Mouse (Mus musculus): ENCODE data around the gene Hcn2. TPM values are rescaled to one million over a fixed set of nuclear protein-coding genes. Genes with fewer than 3 reads are reported as not detected.
"Not testable (repeated sequence)": the region's sequence is repeated elsewhere in the genome, so short reads cannot be mapped to it uniquely, and the experiment has no call there.

Gene Hcn2
- polyA plus RNA-seq, 2 experiments from 2014 or later, result not detected

- peak; percentile 99 for ATAC-seq
These were observed 29.7 kb downstream of the Hcn2 start, which contains the start of gene Polrmt for GRCm38 (mm10) chr10:79745898-79746773. Gene Polrmt (minus strand): TSS chr10:79746581.

GRCm38 (mm10) chr10:79746774-79747151, 30.3 kb downstream of the Hcn2 start:
- no peak for ATAC-seq

- no peak for ATAC-seq
These were observed 32.1 kb downstream of the Hcn2 start for GRCm38 (mm10) chr10:79748496-79748895.

GRCm38 (mm10) chr10:79754856-79755516, 38.6 kb downstream of the Hcn2 start, which contains the start of gene Fgf22:
Gene Fgf22 (plus strand): TSS chr10:79755076.
- no peak for ATAC-seq

GRCm38 (mm10) chr10:79755854-79756253, 39.4 kb downstream of the Hcn2 start:
- ATAC-seq, result no peak

DNA sequence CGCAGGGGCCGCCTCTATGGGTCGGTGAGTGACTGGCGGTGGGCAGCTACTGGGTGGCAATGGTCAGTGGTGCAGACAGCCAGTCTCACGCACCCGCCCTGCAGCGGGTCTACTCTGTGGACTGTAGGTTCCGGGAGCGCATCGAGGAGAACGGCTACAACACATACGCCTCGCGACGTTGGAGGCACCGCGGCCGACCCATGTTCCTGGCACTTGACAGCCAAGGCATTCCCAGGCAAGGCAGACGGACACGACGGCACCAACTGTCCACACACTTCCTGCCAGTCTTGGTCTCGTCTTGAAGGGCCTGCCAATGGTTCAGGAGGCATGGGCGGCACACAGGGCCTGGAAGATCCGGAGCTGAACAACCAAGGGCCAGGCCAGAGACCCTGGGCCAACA, 40.2 kb downstream of the Hcn2 start:
- ATAC-seq, result no peak

GRCm38 (mm10) chr10:79759675-79760074, 43.2 kb downstream of the Hcn2 start:
- not testable (repeated sequence) for ATAC-seq

GRCm38 (mm10) chr10:79760603-79761143, 44.2 kb downstream of the Hcn2 start:
- ATAC-seq, result no peak

DNA sequence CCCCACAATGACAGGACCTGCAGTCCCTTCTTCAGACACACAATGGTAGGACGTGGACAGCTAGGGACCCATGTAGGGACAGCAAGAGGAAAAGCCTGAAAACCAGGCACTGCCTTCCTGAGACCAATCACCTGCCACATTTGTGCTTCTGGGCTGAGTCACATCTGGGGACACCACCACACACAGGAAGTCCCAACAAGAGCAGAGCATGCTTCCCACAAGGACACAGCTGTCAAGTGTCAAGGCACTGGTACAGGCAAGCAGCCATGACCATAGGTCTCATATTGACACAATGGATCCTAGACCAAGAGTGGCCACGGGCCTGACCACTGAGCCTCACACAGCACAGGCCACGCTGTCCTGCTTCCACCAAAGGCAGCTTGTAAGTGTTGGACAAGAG, 46.4 kb downstream of the Hcn2 start:
- no peak for ATAC-seq

- ATAC-seq, result no peak
These were observed 47.8 kb downstream of the Hcn2 start for GRCm38 (mm10) chr10:79764234-79764633.

DNA sequence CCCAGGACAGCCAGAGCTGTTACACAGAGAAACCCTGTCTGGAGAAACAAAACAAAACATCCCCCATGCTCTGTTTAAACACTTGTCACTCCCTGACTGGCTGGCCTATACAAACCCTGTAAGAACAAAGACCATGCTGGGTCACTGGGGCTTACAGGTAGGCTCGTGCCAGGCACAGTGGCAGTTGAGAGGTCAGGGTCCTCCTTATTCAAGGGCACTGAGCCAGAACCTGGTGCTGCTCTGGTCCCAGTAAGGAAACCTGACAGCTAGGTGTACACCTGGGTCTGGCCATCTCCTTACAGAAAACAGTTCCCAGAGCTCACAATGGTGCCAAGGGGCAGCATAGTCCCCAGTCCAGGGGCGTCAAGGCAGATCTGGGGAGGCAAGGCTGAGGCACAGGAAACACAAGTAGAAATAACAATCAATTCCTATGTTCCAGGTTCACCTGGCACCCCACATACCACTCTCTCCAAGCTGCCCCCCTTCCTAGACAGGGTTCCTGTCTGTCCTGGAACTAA, 48.9 kb downstream of the Hcn2 start:
- ATAC-seq, result no peak

- ATAC-seq, result no peak
These were observed 49.6 kb downstream of the Hcn2 start for GRCm38 (mm10) chr10:79766001-79766507.

- ATAC-seq, result peak; percentile 92
These were observed 50.3 kb downstream of the Hcn2 start, which contains the start of gene Rnf126 for GRCm38 (mm10) chr10:79766508-79767325. Gene Rnf126 (minus strand): TSS chr10:79766952.

GRCm38 (mm10) chr10:79767372-79768244, 51.2 kb downstream of the Hcn2 start:
- ATAC-seq, result no peak

DNA sequence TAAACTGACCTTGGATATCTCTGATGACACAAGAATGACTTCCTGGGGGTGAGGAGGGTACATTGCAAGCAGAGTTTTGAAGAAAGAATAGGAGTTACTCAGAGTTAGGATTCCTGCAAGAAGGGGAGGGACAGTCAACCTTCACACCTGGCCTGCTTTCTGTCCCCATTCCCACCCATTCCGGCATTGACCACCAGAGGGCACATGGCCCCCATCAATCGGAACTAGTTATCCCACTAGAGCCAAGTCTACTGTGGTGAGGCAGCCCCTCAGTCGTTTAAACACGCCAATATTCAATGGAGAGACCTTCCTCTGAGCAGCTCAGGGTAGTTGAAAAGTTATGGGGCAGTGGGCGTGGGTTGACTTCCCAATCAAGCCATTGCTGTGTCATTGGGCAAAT, 52.0 kb downstream of the Hcn2 start:
- no peak for ATAC-seq

DNA sequence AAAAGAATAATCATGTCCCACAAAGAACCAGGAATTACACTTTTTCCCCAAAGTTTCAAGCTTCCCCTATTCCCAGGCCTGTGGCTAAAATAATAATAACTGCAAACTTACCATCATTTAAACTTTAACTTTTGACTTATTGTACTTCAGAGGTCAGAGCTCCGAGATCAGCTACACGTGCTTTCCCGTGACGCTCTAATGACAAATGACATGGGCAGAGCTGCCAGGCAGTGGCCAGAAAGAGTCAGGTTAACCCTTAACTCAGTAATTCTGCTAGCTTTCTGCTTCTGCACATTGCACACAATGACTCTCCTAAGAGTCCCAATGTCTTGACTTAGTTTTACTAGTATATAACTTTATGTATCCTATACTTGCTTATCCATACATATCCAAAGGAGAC, 52.9 kb downstream of the Hcn2 start:
- ATAC-seq, result no peak

GRCm38 (mm10) chr10:79772320-79772719, 55.9 kb downstream of the Hcn2 start:
- ATAC-seq, result no peak

DNA sequence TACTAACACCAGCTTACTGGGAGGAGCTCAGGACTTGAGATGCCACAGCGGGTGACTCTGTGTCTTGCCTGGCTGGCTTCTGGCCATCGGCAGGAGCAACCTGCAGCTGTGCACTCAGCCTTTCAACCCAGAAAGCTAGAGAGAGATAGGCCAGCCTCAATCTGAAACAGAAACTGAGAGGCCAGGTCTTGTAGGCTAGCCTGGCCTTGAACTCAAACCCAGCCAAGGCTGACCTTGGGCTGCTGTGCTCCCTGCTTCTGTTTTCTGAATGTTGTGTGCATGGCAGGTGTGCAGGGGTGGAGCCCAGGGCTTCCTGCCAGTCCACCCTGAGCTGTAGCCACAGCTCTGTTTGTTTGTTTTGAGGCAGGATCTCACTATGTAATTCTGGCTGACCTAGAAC, 56.8 kb downstream of the Hcn2 start:
- no peak for ATAC-seq

GRCm38 (mm10) chr10:79774486-79775279, 58.2 kb downstream of the Hcn2 start:
- ATAC-seq, result no peak

GRCm38 (mm10) chr10:79777103-79777531, 60.7 kb downstream of the Hcn2 start, which contains the start of gene Fstl3:
Gene Fstl3 (plus strand): TSS chr10:79777272.
- no peak for ATAC-seq
